Mouse (Mus musculus): ENCODE data around the gene March9.

March9 gene

DNA sequence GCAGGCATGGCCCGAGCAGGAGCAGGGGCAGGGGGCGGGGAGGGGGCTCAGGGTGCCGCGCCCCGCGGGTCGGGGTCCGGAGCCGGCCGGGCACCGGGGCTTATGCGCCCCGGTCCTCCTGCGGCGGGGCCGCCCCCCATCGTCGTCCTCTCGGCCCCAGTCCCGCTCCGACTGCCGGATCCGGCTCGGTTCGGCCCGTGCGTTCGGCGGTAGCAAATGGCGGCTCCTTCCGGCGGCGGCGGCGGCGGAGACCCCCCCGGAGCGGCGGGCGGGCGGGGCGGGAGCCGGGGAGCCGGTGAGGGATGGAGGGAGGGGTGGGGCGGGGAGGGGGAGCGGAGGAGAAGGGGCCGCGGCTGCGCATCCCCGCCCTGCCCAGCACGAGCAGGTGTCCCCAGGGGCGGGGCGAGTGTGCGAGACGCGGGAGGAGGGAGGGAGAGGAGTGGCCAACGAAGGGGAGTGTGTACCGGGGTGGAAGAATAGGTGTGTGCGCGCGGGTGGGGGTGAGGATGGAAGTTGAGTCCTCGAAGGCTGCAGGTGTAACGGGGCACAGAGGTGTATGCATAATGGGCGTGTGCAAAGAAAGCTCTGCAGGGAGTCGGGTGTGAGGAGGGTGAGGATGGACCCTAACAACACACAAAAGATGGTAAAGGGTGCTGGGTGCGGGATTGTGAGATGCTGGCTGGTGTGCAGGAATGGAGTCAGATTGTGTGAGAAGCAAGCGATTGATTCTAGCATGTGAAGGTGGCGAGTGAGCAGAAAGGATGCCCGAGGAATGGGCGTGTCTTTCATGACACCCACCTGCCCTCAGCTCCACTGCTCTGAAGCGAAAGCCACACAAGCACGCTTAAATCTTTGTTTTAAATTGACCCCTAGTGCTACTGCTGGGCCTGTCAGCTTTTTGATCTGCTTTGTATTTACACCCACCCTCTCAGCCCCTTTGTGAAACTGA, at the start of gene March9:
Gene March9, minus strand, starts transcription at position 217 of the 949 bp plus-strand sequence.
- ATAC-seq (ENCODE audit: insufficient number of reproducible peaks, low FRiP score, low TSS enrichment), result 0 out of 2 replicates have a peak, but pooled peaks have one; percentile 8

- ATAC-seq (ENCODE audit: insufficient number of reproducible peaks, low FRiP score, low TSS enrichment), result no peak
Observed at GRCm38 (mm10) chr10:127108262-127108583, 48.2 kb upstream of the March9 start.

- no peak for ATAC-seq (ENCODE audit: insufficient number of reproducible peaks, low FRiP score, low TSS enrichment)
Observed at GRCm38 (mm10) chr10:127107563-127108261, 47.7 kb upstream of the March9 start.

DNA sequence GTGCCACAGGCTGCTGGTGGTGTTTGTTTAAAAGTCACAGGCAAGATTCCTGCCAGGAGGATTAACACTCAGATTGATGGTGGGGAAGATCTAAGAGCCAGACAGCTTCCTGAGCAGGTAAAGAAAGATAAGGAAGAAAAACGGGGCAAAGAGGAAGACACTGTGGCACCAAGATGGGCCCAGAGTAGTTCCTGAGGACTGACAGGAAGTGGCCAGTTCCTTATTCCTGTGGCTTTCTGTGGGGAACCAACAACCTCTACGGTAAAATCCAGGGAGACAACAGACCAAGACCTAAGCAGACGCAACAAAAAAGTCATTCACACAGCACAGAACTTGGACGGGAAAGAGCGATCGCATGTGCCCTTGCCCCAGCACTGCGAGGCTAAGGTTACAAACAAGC, 43.6 kb upstream of the March9 start:
- no peak for ATAC-seq (ENCODE audit: insufficient number of reproducible peaks, low FRiP score, low TSS enrichment)

GRCm38 (mm10) chr10:127101151-127101550, 41.2 kb upstream of the March9 start:
- no peak for ATAC-seq (ENCODE audit: insufficient number of reproducible peaks, low FRiP score, low TSS enrichment)

DNA sequence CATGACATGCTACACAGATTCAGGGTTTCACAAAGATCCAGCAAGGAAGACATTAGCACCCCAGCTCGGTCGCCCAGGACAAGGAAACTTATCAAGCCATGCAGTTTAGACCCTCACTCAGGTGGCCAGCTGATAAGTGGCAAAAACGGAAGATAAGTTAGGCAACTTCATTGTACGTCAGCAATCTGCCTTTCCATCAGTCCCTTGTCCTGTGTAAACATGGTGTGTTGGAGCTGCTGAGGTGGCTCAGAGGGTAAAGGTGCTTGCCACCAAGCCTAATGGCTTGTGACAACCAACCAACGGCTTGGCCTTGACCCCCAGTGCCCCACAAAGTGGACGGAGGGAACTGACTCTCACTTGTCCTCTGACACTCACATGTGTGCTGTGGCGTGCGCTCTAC, 40.4 kb upstream of the March9 start:
- ATAC-seq (ENCODE audit: insufficient number of reproducible peaks, low FRiP score, low TSS enrichment), result no peak

- no peak for ATAC-seq (ENCODE audit: insufficient number of reproducible peaks, low FRiP score, low TSS enrichment)
Observed at GRCm38 (mm10) chr10:127099868-127100267, 39.9 kb upstream of the March9 start.

DNA sequence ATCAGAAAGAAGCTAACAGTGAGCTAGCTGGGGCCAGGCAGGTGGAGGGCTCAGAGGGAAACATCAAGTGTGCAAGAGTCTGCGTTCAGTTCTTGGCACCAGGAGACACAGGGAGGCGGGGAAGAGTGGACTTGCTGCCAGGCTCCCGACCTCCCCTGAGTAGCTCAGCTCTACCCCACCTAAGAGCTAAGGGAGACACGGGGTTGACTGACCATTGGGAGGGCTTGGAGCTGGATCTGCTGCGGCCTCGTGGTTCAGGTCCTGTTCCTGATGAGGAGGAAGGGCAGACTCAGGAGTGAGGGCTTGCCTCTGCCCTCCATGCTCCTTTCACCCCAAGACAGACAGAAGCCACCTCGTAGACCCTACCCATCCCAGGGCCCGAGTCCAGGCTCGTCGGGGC, 39.2 kb upstream of the March9 start:
- no peak for ATAC-seq (ENCODE audit: insufficient number of reproducible peaks, low FRiP score, low TSS enrichment)

GRCm38 (mm10) chr10:127098514-127098913, 38.5 kb upstream of the March9 start:
- no peak for ATAC-seq (ENCODE audit: insufficient number of reproducible peaks, low FRiP score, low TSS enrichment)

- no peak for ATAC-seq (ENCODE audit: insufficient number of reproducible peaks, low FRiP score, low TSS enrichment)
Observed at GRCm38 (mm10) chr10:127094382-127094802, 34.4 kb upstream of the March9 start.

- no peak for ATAC-seq (ENCODE audit: insufficient number of reproducible peaks, low FRiP score, low TSS enrichment)
Observed at GRCm38 (mm10) chr10:127092742-127093141, 32.8 kb upstream of the March9 start.

GRCm38 (mm10) chr10:127091507-127092396, 31.8 kb upstream of the March9 start:
- ATAC-seq (ENCODE audit: insufficient number of reproducible peaks, low FRiP score, low TSS enrichment), result no peak

GRCm38 (mm10) chr10:127090560-127091411, 30.8 kb upstream of the March9 start:
- no peak for ATAC-seq (ENCODE audit: insufficient number of reproducible peaks, low FRiP score, low TSS enrichment)

GRCm38 (mm10) chr10:127085633-127086032, 25.6 kb upstream of the March9 start:
- ATAC-seq (ENCODE audit: insufficient number of reproducible peaks, low FRiP score, low TSS enrichment), result no peak

GRCm38 (mm10) chr10:127085052-127085451, 25.1 kb upstream of the March9 start:
- no peak for ATAC-seq (ENCODE audit: insufficient number of reproducible peaks, low FRiP score, low TSS enrichment)

DNA sequence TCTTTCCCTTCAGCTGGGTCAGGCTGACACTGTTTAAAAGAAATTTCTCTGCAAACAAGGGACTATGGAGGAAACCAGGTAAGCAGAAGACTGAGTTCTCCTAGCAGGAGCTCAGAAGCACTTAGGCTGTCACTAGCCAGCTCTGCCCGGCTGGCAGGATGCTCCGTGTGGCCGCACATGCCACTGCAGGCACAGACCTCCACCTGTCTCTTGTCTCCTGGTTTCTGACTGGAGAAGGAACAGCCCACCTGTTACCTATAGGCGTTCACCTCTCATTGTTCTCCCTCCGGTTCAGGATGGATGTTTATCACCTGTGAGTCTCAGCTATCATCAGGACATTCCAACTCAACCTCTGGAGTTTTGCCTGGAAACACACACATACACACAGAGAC, 23.9 kb upstream of the March9 start:
- no peak for ATAC-seq (ENCODE audit: insufficient number of reproducible peaks, low FRiP score, low TSS enrichment)

DNA sequence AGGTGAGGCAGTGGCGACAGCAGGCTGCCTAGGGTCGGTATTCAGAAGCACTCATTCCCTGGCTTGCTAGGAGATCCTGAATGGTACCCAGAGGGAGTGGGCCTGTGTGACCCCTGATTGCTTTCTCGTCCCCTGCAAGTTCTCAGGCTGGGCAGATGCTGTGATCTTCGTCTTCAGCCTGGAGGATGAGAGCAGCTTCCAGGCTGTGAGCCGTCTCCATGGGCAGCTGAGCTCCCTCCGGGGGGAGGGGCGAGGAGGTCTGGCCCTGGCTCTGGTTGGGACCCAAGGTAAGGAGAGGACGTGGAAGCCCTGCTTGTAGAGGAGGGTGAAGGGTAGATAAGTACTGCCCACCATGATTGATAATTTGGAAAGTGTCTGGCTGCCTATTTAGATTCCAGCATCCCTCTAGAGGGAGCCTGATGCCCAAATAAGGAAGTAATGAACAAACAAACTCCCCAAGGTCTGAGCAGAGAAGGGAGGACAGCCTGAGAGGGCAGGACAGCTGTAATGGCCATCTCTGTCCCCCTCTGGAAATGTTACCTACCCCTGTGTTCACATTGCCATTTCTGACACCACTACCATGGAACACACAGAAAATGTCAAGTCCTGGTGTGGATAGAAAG, 23.4 kb upstream of the March9 start:
- ATAC-seq (ENCODE audit: insufficient number of reproducible peaks, low FRiP score, low TSS enrichment), result no peak

- no peak for ATAC-seq (ENCODE audit: insufficient number of reproducible peaks, low FRiP score, low TSS enrichment)
Observed at GRCm38 (mm10) chr10:127081996-127082620, 22.1 kb upstream of the March9 start.
